Mouse (Mus musculus) kidney, adult 2 months (tissue): ENCODE results near the gene Pogz. TPM values are rescaled to one million over a fixed set of nuclear protein-coding genes. Genes with fewer than 3 reads are reported as not detected.
A peak's percentile ranks its signal among the peaks of the same experiment; 100 is the strongest.

Experiments used
- DNase-seq: peaks from one replicate; pipeline ENCODE4 v3.0.0; 2021
- H3K27ac ChIP-seq: fragments of 200-500 bp; 2 replicates; pipeline ENCODE4 v1.5.1; 2012; ENCODE audit warnings: low read depth, low read length, control low read depth, inconsistent platforms; ENCODE audit not compliant: insufficient read depth
- H3K27me3 ChIP-seq: fragments of 200-500 bp; replicated peaks from 2 replicates; pipeline ENCODE4 v1.6.1; 2012; ENCODE audit warnings: mild to moderate bottlenecking, moderate library complexity, low read length, inconsistent platforms; ENCODE audit not compliant: control insufficient read depth, insufficient read depth
- H3K36me3 ChIP-seq: fragments of 200-500 bp; 2 replicates; pipeline ENCODE4 v1.6.1; 2012; ENCODE audit warnings: mild to moderate bottlenecking, moderate library complexity, low read length, inconsistent platforms; ENCODE audit not compliant: control insufficient read depth, insufficient read depth
- H3K4me1 ChIP-seq: fragments of 200-500 bp; 2 replicates; pipeline ENCODE4 v1.6.1; 2011; ENCODE audit warnings: low read length; ENCODE audit not compliant: control insufficient read depth, insufficient read depth
- H3K4me3 ChIP-seq: fragments of 200-500 bp; 2 replicates; pipeline ENCODE4 v1.5.1; 2011; ENCODE audit warnings: mild to moderate bottlenecking, low read depth, low read length, control low read depth; ENCODE audit not compliant: insufficient read depth
- CTCF ChIP-seq: fragments of 200-500 bp; conservative IDR thresholded peaks from 2 replicates; pipeline ENCODE4 v1.5.1; 2011; ENCODE audit warnings: low read depth, mild to moderate bottlenecking, control low read depth, low read length, moderate library complexity, mixed read lengths; ENCODE audit not compliant: insufficient read depth, insufficient read length
- POLR2A ChIP-seq: fragments of 200-500 bp; IDR thresholded peaks from one replicate; pipeline ENCODE4 v1.6.1; 2011; ENCODE audit warnings: low read depth, low read length, control low read depth
- WGBS: fragments of 180-500 bp; shearing (Covaris S2); methylation state at CpG from one replicate; pipeline ENCODE4 v1.1.7; 2018; 5-methylcytosine and 5-hydroxymethylcytosine counted together
- polyA plus RNA-seq: library from polyadenylated mRNA; depleted of rRNA; stranded (reverse); fragments of >200 nt; gene quantifications from 2 replicates; pipeline ENCODE4 v1.2.3, GENCODE M21; 2012

Pogz gene
- polyA plus RNA-seq, 1 experiment: 21.0 TPM

GRCm38 (mm10) chr3:94832100-94832499 is 5.3 kb upstream of the Pogz start:
- TF ChIP-seq POLR2A (no peak), CTCF (no peak)
- Histone ChIP-seq H3K36me3 (no peaks in the 10 kb centered on the region), H3K27me3 (no peaks in the 10 kb centered on the region), H3K4me3 (no peak overlapping the region), H3K4me1 (peaks cover 13% of the 10 kb centered on the region; the same call in 1 of the 2 replicates), H3K27ac (peak overlapping the region; percentile 67)
- 13% methylated on average over 9 of the region's 9 CpGs for WGBS
- no peak for DNase-seq

GRCm38 (mm10) chr3:94832701-94833100 is 4.7 kb upstream of the Pogz start:
- DNase-seq: peak; percentile 87
- peak overlapping the region; percentile 67; the same call in 1 of the 2 replicates for H3K27ac ChIP-seq
- no peaks in the 10 kb centered on the region for H3K36me3 ChIP-seq
- TF ChIP-seq CTCF (no peak), POLR2A (no peak)
- no peaks in the 10 kb centered on the region for H3K27me3 ChIP-seq
- no peak overlapping the region for H3K4me3 ChIP-seq
- 47% methylated on average over 5 of the region's 5 CpGs for WGBS
- peaks cover 13% of the 10 kb centered on the region; the same call in 1 of the 2 replicates for H3K4me1 ChIP-seq

DNA sequence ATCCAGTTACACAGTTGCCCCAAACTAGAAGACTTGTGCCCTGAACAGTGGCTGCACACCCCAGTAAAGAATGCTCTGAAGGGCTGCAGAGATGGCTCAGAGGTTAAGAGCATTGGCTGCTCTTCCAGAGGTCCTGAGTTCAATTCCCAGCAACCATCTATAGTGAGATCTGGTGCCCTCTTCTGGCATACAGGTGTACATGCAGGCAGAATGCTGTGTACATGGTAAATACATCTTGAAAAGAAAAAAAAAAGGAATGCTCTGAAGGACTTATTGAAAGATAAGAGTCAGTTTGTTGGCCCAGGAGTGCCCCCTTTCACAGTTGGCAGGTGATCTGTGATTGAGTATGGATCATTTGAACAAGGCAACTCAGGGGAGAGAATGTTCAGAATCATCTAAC is 4.0 kb upstream of the Pogz start:
- no peak for DNase-seq
- peaks cover 14% of the 10 kb centered on the region; the same call in 1 of the 2 replicates for H3K4me1 ChIP-seq
- H3K27ac ChIP-seq: no peak overlapping the region
- no peaks in the 10 kb centered on the region for H3K36me3 ChIP-seq
- TF ChIP-seq POLR2A (no peak), CTCF (no peak)
- H3K4me3 ChIP-seq: no peak overlapping the region
- no peaks in the 10 kb centered on the region for H3K27me3 ChIP-seq

- 53% methylated on average over 3 of the region's 3 CpGs for WGBS
- no peaks in the 10 kb centered on the region for H3K36me3 ChIP-seq
- no peak for TF ChIP-seq POLR2A
- no peak for TF ChIP-seq CTCF
- peaks cover 26% of the 10 kb centered on the region; the same call in 1 of the 2 replicates for H3K4me1 ChIP-seq
- H3K27ac ChIP-seq: no peak overlapping the region
- no peak overlapping the region for H3K4me3 ChIP-seq
- H3K27me3 ChIP-seq: no peaks in the 10 kb centered on the region
- peak; percentile 56 for DNase-seq
Observed at GRCm38 (mm10) chr3:94835396-94835795, 2.0 kb upstream of the Pogz start.

DNA sequence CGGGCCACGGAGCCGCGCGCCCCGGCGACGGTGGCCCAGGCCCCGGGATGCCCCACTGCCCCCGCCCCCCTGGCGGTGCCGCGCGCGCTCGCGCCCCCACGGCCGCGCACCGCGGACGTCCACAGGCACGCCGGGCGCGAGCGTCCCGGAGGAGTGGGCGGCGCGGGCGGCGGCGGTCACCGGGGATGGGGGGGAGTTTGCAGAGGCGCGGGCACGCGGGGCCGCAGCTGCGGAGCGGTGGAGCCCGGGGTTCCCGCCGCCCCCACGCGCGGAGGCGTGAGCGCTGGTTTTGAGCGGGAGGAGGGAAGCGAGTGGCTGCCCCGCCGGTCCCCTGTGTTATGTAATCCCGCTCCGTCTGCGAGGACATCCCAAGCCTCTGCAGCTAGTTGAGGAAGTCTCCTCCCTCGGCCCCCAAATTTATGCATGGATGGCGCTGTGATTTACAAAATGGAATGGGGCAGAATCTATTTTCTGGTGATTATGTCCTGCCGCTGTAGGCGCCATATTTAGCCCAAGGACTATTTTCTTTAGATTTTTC is 661 bp downstream of the Pogz start:
- peak overlapping the region; percentile 98 for H3K27ac ChIP-seq
- TF ChIP-seq CTCF (no peak), POLR2A (peak; percentile 13)
- no peaks in the 10 kb centered on the region for H3K27me3 ChIP-seq
- peaks cover 20% of the 10 kb centered on the region; the same call in 1 of the 2 replicates for H3K4me1 ChIP-seq
- no peaks in the 10 kb centered on the region for H3K36me3 ChIP-seq
- H3K4me3 ChIP-seq: peak overlapping the region; percentile 88
- peak; percentile 87 for DNase-seq
- whole genome bisulfite sequencing: 3% methylated on average over 54 of the region's 62 CpGs

GRCm38 (mm10) chr3:94838631-94839030 is 1.3 kb downstream of the Pogz start:
- Histone ChIP-seq H3K4me3 (peak overlapping the region; percentile 88), H3K36me3 (no peaks in the 10 kb centered on the region), H3K4me1 (peaks cover 19% of the 10 kb centered on the region; the same call in 1 of the 2 replicates), H3K27me3 (no peaks in the 10 kb centered on the region), H3K27ac (peak overlapping the region; percentile 98)
- DNase-seq: no peak
- TF ChIP-seq CTCF (no peak), POLR2A (no peak)
- WGBS: 2% methylated on average over 9 of the region's 9 CpGs

- Histone ChIP-seq H3K36me3 (no peaks in the 10 kb centered on the region), H3K27me3 (no peaks in the 10 kb centered on the region), H3K27ac (peak overlapping the region; percentile 55), H3K4me1 (peaks cover 19% of the 10 kb centered on the region; the same call in 1 of the 2 replicates), H3K4me3 (no peak overlapping the region)
- no peak for DNase-seq
- WGBS: 57% methylated on average over 5 of the region's 5 CpGs
- TF ChIP-seq CTCF (no peak), POLR2A (no peak)
Observed at GRCm38 (mm10) chr3:94839101-94839500, 1.7 kb downstream of the Pogz start.

GRCm38 (mm10) chr3:94847382-94847781 is 10.0 kb downstream of the Pogz start:
- TF ChIP-seq CTCF: no peak
- no peak for TF ChIP-seq POLR2A
- 33% methylated on average over 2 of the region's 2 CpGs for WGBS
- H3K27me3 ChIP-seq: no peaks in the 10 kb centered on the region
- no peaks in the 10 kb centered on the region for H3K36me3 ChIP-seq
- peaks cover 9% of the 10 kb centered on the region for H3K4me1 ChIP-seq
- H3K27ac ChIP-seq: no peak overlapping the region
- no peak overlapping the region for H3K4me3 ChIP-seq
- DNase-seq: peak; percentile 76
